Mouse (Mus musculus) layer of hippocampus, adult 18-20 months (tissue): ENCODE measurements around the gene Lypd6b. TPM values are rescaled to one million over a fixed set of nuclear protein-coding genes. Genes with fewer than 3 reads are reported as not detected.

Source experiments
- DNase-seq, 2 experiments: peaks; one replicate each; pipeline ENCODE4 v3.0.0; 2022; ENCODE audit warnings: low spot score in 2 of 2
- long read RNA-seq: library from polyadenylated mRNA; stranded (forward); transcript quantifications from one replicate; pipeline ENCODE4 v2.0.0, GENCODE M21; 2021
- total RNA-seq, 2 experiments: library from RNA; stranded (reverse); gene quantifications; 2 replicates each; pipeline ENCODE4 v1.2.3; 2021

Lypd6b gene
- total RNA-seq = 1 to 10 TPM; 3.5 to 4.7 TPM
- long read RNA-seq, partial matches to known transcripts = 0 of 8 reads
- long read RNA-seq, other reads (novel, unspliced or antisense) = 8 of 8 reads

DNA sequence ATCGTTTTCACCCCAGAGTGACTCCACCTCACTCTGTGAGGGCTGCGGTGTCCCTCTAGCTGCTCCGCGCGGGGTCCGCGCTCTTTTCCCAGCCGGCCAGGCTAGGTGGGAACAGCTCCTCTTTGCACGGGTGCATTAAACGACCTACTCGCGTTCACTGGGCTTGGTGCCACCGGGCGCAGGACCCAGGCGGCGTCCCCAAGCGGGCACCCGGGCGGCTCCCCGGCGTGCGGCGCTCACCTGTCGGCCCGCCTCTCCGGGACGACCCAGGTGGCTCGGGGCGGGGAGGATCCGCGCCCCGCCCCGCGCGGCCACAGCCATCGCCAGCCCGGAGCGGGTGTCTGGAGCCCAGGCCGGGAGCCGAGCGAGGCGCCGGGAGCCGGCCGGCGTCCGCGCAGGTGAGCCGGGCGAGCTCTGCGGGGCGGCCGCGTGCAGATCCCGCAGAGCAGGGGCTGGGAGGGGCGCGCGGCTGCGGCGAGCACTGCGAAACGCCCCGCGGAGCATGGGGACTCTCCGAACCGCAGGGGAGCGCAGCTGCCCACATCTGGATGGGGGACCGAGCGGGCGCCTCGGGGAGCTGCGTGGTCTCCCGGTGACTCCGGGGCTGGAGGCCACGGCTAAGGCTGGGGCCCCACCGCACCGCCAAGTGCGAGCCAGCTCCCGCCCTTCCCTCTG lies at the start of gene Lypd6b:
Gene Lypd6b (plus strand): TSS at position 313 of the 675 bp plus-strand sequence.
- no peak for DNase-seq

- DNase-seq = no peak
Measured at GRCm38 (mm10) chr2:49739046-49739445, 48.4 kb upstream of the Lypd6b start.

DNA sequence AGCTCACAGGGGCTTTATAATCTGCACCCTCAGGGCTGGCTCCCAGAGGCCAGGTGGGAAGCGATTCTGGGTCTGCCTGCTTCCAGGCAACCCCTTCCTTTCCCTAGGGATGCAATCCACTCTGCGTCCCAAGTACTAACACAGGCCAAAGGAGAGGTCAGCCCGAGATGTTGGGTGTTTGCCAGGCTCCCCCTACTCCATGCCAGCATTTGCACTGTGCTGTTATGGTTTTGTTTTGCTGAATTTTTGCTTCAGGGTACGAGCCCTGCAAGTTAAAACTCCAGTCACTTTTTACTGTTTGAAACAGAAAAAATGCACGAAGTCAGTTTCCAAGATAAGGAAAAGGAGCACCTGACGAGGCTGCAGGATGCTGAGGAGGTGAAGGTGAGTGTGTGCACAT lies 46.5 kb upstream of the Lypd6b start:
- no peak for DNase-seq

DNA sequence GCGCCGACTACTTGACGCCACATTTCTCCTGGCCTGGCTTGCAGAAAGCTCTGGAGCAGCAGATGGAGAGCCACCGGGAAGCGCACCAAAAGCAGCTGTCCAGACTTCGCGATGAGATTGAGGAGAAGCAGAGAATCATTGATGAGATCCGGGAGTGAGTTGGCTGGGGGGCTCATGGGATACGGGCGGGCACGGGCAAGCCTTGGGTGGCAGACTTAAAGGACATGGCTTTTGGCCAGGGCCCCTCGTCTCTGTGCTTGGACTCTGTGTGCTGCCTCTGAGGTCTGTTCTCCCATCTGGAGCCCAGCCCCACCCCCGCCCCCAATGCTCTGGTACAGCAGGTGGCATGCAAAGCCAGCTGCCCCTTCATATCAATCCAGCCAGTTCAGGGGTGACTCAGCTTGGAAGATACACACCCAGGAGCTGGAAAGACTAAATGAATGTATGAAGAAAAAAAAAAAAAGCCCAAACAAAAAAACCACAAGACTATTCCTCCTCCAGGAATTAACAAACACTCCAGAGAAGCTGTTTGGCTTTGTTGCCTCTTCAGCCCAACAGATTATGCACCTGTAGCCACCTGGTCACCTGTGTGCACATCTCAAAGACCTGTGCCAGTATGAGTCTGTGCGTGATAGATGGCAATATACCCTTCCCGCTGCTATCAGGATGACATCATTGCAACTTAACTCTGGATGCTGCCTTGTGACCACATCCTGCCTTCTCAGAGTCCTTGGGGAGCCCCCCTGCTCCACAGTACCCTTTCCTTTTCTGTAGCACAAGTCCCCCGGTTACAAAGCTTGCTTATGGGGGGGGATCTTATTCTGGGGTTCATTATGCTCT lies 45.4 kb upstream of the Lypd6b start:
- DNase-seq = peak; percentile 69 to 77

DNA sequence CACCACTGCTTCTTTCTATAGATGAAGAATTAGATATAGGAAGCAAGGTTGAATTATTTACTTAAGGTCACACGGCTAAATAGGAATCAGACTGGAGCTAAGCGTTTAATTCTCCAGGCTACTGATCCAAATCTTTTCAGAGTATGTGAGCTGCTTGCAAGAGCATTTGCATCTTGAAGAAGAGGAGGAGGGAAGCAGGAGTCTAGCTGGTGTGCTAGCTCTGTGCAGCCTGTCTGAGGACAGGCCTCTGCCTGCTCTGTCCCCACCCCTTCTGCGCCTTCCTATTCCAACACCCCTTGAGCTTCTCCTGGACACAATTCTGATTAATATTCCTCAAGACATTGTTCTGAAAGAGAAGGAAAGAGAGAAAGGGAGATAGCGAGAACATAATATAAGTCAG lies 44.6 kb upstream of the Lypd6b start:
- DNase-seq = no peak

DNA sequence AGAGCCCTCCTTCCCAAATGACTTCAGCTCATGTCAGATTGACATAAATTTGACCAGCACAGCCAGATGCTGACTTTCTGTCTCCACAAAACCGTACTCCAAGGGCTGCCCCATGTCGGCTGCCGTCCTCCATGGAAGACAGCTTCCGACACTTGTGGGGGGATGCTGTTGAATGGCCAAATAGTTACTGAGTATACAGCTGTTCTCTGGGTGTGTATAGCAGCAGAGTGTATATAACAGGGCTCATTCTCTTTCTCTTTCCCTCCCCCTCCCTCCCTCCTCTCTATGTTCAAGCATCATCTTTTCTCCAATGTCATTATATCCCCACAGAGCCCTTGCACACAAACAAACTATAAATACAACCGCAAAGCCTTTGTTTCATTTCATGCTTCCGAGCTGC lies 43.7 kb upstream of the Lypd6b start:
- no peak for DNase-seq

DNA sequence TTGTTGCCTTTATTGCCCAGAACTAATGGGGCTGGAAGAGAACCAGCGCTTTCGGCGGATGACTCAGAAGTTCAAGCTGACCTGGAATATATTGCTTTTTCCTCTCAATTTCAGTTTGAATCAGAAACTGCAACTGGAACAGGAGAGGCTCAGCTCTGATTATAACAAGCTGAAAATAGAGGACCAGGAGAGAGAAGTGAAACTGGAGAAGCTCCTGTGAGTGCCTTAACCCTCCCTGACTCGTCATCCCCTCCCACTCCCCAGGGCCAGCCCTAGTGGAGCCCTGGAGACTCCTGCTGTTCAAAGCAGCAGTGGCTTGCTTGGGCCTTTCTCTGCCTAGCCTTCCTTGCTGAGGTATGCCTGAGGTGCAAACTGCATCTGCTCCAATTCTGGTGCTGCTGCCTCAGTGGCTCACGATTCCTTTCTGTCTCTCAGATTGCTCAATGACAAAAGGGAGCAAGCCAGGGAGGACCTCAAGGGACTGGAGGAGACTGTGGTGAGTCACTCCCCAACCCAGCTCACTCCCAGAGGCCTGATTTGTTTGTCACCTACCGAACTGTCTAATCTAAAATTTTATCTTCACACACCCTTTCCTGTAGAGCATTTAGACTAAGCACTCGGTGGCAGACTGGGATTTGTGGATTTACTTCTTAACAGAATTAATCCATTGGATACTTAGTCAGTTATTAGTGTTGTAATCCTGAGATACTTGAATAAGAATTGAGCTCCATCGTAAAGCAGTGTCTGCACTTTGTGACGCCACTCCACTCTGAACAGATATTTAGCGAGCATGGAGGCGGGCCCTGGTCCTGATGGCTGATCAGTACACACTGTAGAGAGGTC lies 43.0 kb upstream of the Lypd6b start:
- DNase-seq = no peak

- no peak for DNase-seq
Measured at GRCm38 (mm10) chr2:49745094-49745781, 42.2 kb upstream of the Lypd6b start.

DNA sequence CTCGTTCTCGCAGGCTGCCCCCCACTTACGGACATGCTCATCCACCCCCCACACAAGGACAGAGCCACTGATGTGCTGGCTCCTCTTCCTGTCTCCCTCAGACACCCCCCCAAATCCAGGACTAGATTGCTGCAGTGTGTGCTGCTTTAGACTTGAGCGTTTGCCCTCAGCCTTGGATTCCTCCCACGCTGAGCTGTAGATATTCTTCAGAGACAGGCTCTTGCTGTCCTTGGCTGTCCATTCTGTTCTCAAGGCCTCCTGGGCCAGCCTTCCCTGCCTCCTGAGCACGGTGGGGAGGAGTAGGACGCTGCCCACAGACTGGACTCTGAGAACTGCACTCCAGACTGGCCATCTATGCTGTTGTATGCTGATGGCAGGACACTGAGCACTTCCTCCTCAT lies 40.5 kb upstream of the Lypd6b start:
- no peak for DNase-seq

DNA sequence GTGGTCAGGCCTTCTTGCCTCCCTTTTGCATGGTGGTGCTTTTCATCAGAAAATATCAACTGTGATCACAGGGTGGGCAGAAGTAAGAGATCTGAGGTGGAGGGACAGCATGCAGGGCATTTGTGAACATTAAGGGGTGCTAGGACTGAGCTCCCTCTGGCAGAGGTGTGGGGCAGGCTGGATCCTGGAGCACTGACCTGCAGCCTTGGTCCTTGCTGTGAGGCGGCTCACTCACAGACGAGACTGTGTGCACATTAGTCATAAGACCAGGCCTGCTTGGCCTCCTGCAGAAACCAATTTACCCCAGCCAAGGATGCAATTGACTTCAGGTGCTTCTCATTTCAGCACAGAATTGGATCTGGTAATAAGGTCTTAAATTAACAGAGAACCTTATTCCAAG lies 39.8 kb upstream of the Lypd6b start:
- no peak for DNase-seq

DNA sequence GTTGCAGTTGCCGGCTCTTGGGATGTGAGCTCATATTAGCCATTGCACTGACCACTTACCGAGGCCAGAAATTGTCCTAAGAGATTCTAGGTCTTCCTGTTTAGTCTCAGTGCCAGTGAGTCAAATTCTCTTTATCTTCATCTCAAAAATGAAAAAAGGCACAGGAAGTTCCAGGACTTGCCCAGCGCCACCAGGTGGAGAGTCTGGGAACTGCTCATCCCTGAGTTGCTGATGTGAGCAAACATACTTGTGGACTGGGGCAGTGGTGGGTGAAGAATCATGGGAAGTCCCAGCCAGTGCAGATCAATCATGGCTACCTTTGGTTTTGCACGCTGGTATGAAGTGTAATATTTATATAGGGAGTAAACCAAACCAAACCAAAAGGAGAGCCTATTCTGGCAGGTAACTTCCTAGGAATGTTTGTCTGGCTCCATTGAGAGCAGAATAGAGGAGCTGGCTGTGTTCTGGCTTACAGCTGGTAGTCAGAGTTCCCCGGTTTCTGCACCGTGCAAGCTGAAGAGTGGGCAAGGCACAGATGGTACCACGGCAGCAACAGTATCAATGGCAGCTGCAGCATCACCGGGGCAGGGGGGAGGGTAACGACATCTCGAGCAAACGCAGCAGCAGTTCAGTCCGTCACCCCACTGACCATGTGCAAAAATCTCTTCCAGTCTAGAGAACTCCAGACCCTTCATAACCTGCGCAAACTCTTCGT lies 38.7 kb upstream of the Lypd6b start:
- peak in 1 of 2 experiments; percentile 65 for DNase-seq

GRCm38 (mm10) chr2:49749730-49750576 lies 37.5 kb upstream of the Lypd6b start:
- no peak for DNase-seq

- peak in 1 of 2 experiments; percentile 57 for DNase-seq
Measured at GRCm38 (mm10) chr2:49751544-49752210, 35.8 kb upstream of the Lypd6b start.

DNA sequence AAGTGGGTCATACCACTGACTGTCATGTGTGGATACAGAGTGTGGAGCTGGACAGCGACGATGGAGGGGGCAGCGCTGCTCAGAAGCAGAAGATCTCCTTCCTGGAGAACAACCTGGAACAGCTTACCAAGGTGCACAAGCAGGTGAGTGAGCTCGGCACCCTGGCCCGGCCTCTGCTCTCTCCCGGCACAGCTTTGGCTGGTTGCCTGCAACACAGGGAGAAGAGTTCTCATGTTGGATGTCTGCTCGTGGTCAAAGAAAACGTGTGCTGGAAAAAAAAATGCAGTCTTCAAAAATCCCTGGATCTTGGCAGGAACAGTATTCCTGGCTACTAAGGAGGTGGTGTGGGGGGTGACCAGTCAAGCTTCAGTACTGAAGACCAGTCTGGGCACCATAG lies 35.3 kb upstream of the Lypd6b start:
- no peak for DNase-seq

GRCm38 (mm10) chr2:49753062-49753461 lies 34.4 kb upstream of the Lypd6b start:
- DNase-seq = no peak

DNA sequence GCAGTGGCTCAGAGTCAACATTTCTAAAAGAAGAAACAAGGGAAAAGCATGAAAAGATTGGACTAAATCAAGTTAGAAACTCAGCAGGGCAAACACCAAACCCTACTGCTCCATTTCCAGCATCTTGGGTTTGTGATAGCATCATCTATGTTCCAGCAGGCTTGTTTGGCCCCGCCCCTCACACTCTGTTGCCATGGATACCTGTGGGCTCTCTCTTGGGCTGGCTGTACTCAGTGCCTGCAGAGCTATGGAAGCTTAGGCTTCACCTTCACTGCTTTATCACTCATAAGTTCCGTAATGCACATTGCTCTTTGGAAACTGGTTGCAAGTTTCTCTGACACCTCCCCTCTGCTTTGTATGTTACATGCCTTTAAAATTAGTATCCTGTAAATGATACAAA lies 32.4 kb upstream of the Lypd6b start:
- DNase-seq = peak in 1 of 2 experiments; percentile 67

DNA sequence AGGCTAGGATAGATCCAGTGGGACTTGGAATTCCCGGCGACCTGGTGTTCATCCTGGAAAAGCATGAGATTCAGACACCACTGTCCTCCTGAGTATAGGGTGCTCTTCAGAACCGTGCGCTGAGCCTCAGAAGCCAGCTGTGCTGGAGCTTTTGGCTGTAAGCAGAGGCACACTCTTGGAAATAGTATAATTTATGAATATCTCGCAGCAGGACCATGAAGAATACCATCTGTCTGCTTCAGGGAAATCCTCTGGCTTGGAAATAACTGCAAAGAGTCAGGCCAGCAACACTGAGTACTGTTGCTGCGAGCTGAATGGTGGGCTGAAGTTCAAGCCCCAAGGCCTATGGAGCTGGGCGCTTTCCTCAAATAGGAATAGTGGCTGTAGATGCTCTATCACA lies 29.9 kb upstream of the Lypd6b start:
- no peak for DNase-seq

GRCm38 (mm10) chr2:49764331-49764946 lies 23.0 kb upstream of the Lypd6b start:
- peak in 1 of 2 experiments; percentile 73 for DNase-seq
